Mouse (Mus musculus): Measurements from ENCODE around the gene Map2k5. TPM values are rescaled to one million over a fixed set of nuclear protein-coding genes. Genes with fewer than 3 reads are reported as not detected.

The Map2k5 gene
- polyA plus RNA-seq, 1 experiment = 27.7 TPM

DNA sequence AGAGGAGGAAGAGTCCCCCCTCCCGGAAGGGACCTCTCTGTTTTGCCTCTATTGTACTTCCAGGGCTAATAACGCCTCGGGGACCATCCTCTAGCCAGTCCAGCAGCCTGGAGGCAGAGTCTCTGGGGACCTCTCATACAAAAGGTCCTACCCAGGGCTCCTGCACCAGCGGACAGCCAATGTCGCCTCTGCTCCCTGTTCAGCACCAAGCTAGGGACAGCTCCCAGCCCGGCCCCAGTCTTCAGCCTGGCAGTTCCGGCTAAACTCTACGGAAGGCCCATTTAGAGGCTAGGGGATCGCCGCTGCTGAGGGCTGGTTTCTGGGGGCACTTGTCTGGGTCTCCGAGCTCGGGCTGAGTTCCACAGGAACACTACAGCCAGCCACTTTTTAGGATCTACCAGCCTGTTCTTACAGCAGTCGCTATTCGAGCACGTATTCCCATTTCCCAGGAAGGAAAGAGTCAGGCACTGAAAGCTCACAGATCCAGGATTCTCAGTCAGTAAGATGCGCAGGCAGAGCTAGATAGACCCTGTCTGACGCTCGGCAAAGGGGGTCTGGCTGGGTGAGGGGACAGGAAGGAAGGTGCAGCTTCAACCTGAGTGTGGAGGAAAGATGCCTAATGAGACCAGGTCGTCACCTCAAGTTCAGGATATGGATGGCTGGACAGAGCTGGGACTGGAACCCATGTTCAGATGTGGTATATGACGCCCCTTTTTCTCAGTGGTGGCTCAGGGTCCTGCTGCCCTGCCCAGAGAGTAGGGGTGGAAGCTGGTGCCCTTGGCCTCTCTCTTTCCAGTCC is 226.4 kb downstream of the Map2k5 start:
- TF ChIP-seq CTCF (IDR thresholded peaks at IDR 0.05; ENCODE audit: extremely low read depth, insufficient read depth, insufficient read length, insufficient replicate concordance) (no peak), POLR2A (IDR thresholded peaks at IDR 0.05; ENCODE audit: low read depth, low read length) (no peak)
- Histone ChIP-seq H3K36me3 (ENCODE audit: control insufficient read depth, insufficient read depth, low read length) (no peaks in the 10 kb centered on the region), H3K4me3 (ENCODE audit: extremely low read depth, insufficient read depth, insufficient read length) (no peak overlapping the region), H3K4me1 (ENCODE audit: control insufficient read depth, insufficient read depth, insufficient read length) (peaks cover 2% of the 10 kb centered on the region; the same call in 1 of the 2 replicates), H3K27me3 (ENCODE audit: control insufficient read depth, insufficient read depth, low read length) (peaks cover 35% of the 10 kb centered on the region), H3K27ac (ENCODE audit: insufficient read depth, low read length) (no peak overlapping the region)
- DNase-seq (ENCODE audit: low read depth in 1 of 2, low spot score in 2 of 2) = peak in 1 of 2 experiments; percentile 16
- 6% methylated on average over 20 of the region's 20 CpGs for WGBS

DNA sequence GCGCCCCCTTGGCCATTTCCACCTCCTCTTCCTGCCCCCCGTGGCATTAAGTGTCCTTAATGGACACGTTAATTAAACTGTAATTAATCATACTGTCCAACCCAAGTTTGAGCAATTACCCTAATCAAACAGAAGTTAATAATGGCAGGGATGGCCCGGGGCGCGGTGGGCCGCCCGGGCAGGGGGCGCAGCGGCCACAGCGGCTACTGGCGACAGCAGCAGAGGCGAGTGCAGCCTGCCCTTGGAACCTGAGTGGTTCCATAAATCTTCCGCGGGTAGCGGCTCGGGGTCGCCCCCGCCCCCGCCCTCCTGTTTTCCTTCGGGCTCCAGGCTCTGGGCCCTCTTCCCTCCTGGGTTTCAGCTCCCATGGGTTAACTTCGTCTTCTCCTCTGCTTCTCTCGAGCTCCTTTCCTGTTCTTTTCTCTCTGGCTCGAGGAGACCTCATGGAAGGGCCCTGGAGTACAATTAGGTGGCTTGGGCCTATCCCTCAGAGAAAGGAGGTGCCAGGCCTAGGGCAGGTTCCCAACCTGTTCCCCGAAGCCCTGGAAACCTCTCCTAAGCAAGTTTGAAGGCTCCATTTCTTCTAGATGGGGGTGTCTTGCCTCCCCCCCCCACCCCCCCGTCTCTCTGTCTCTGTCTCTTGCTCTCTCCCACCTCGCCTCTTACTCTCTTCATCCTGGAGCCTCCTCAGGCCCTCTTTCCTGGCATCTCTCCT is 227.5 kb downstream of the Map2k5 start:
- Histone ChIP-seq H3K4me3 (ENCODE audit: extremely low read depth, insufficient read depth, insufficient read length) (no peak overlapping the region), H3K4me1 (ENCODE audit: control insufficient read depth, insufficient read depth, insufficient read length) (peaks cover 2% of the 10 kb centered on the region; the same call in 1 of the 2 replicates), H3K36me3 (ENCODE audit: control insufficient read depth, insufficient read depth, low read length) (no peaks in the 10 kb centered on the region), H3K27me3 (ENCODE audit: control insufficient read depth, insufficient read depth, low read length) (peaks cover 42% of the 10 kb centered on the region), H3K27ac (ENCODE audit: insufficient read depth, low read length) (no peak overlapping the region)
- TF ChIP-seq POLR2A (IDR thresholded peaks at IDR 0.05; ENCODE audit: low read depth, low read length) (no peak), CTCF (IDR thresholded peaks at IDR 0.05; ENCODE audit: extremely low read depth, insufficient read depth, insufficient read length, insufficient replicate concordance) (no peak)
- DNase-seq (ENCODE audit: low read depth in 1 of 2, low spot score in 2 of 2) = no peak
- 10% methylated on average over 27 of the region's 27 CpGs for WGBS

DNA sequence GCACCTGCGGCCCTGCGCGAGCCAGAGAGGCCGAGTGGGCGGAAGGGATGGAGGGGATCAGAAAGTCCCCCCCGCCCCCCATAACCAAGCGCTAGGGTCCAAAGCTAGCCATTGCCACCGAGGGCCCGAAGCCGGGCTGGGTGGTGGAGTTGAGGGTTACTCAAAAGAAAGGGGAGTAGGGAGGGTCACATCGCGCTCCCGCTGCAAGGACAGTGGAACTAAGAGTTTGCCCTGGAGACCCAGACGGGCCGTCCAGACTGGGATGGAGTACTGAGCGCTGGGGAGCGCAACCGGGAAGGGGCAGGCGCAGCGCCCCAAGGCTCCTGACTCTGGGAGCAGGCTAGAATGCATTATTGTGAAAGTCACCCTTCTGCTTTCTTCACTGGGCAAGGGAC is 228.3 kb downstream of the Map2k5 start:
- TF ChIP-seq CTCF (IDR thresholded peaks at IDR 0.05; ENCODE audit: extremely low read depth, insufficient read depth, insufficient read length, insufficient replicate concordance) (no peak), POLR2A (IDR thresholded peaks at IDR 0.05; ENCODE audit: low read depth, low read length) (no peak)
- 6% methylated on average over 20 of the region's 20 CpGs for WGBS
- Histone ChIP-seq H3K36me3 (ENCODE audit: control insufficient read depth, insufficient read depth, low read length) (no peaks in the 10 kb centered on the region), H3K4me3 (ENCODE audit: extremely low read depth, insufficient read depth, insufficient read length) (no peak overlapping the region), H3K27me3 (ENCODE audit: control insufficient read depth, insufficient read depth, low read length) (peaks cover 49% of the 10 kb centered on the region), H3K4me1 (ENCODE audit: control insufficient read depth, insufficient read depth, insufficient read length) (peaks cover 9% of the 10 kb centered on the region; the same call in 1 of the 2 replicates), H3K27ac (ENCODE audit: insufficient read depth, low read length) (no peak overlapping the region)
- no peak for DNase-seq (ENCODE audit: low read depth in 1 of 2, low spot score in 2 of 2)

DNA sequence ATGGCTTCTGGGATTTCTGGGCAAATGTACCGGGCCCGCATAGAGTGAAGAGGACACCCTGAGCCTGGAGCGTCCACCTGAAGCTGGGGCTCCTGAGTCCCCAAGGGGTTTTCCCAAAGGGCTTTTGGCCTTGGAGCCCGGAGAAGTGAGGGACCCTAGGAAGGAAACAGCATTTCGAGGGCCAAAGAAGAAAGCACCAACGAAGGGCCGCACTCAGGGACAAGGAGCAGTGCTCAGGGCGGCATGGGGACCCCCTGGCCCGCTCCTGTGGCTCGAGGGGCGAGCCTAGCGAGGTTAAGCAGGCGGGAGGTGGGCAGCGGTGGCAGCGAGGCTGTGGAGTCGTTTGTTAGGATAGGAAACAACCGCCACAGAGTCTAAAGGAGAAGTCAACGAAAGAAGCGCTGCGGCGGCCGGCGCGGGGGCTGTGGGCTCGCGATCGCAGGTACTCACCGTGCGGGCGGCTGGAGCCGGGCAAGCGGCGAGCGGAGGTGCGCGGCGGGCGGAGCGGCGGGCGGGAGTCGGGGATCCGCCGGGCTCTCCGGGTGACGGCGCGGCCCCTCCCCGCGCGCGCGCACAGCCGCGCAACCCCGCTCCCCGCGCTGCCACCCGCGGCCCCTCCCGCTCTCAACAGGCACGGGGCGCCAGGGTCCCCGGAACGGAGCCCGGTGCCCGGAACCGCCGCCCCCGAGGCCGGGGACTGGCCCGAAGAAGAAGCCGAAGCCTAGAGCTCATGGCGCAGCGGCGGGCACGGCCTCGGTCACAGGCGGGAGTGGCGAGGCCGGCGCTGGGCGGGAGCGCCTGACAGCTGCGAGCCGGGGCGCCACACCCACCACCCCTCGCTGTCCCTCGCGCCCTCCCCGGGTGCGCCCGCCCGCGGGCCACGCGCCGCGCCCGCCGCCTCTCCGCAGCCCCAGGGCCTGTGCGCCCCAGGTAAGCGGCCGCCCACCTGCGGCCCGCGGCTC is 229.0 kb downstream of the Map2k5 start, which contains the start of gene Skor1:
TSS of gene Skor1 (minus strand) at position 552 of the 962 bp plus-strand sequence.
- Histone ChIP-seq H3K4me1 (ENCODE audit: control insufficient read depth, insufficient read depth, insufficient read length) (peaks cover 14% of the 10 kb centered on the region; the same call in 1 of the 2 replicates), H3K4me3 (ENCODE audit: extremely low read depth, insufficient read depth, insufficient read length) (no peak within 1 kb of the TSS), H3K27me3 (ENCODE audit: control insufficient read depth, insufficient read depth, low read length) (peaks cover 56% of the 10 kb centered on the region), H3K27ac (ENCODE audit: insufficient read depth, low read length) (no peak within 1 kb of the TSS), H3K36me3 (ENCODE audit: control insufficient read depth, insufficient read depth, low read length) (no peaks in the 10 kb centered on the region)
- no peak for DNase-seq (ENCODE audit: low read depth in 1 of 2, low spot score in 2 of 2)
- TF ChIP-seq CTCF (IDR thresholded peaks at IDR 0.05; ENCODE audit: extremely low read depth, insufficient read depth, insufficient read length, insufficient replicate concordance) (no peak), POLR2A (IDR thresholded peaks at IDR 0.05; ENCODE audit: low read depth, low read length) (no peak)
- WGBS = 3% methylated on average over 87 of the region's 108 CpGs

DNA sequence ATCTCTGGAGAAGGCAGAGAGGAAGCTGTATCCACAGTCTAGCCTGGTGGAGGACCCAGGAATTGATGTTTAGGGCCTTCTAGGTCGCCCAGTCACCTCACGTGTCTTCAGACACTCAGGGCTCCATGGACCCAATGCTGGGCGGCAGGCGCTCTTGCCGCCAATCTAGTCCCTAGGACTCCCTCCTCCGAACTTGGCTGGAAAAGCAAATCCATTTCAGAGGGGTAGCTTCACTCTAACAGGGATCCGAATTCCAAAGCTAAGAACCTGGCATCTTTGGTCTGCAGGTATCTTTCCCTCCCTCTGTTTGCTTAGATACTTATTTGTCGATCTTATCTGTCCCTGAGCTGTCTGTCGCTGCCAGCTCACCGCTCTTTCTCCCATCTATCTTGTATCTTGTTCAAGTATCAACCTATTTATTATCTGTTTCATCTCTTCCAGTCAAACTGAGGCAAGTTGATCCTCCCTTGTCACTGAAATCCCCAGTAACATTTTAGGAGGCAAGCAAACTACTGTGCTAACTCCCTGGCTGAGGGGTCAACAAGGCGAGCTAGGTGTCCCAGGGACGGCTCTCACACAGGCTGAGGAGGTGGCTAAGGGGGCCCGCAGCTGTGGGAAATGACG is 229.8 kb downstream of the Map2k5 start:
- H3K36me3 ChIP-seq (ENCODE audit: control insufficient read depth, insufficient read depth, low read length) = no peaks in the 10 kb centered on the region
- 10% methylated on average over 14 of the region's 14 CpGs for WGBS
- H3K27me3 ChIP-seq (ENCODE audit: control insufficient read depth, insufficient read depth, low read length) = peaks cover 62% of the 10 kb centered on the region
- DNase-seq (ENCODE audit: low read depth in 1 of 2, low spot score in 2 of 2) = no peak
- H3K4me1 ChIP-seq (ENCODE audit: control insufficient read depth, insufficient read depth, insufficient read length) = peaks cover 16% of the 10 kb centered on the region
- H3K4me3 ChIP-seq (ENCODE audit: extremely low read depth, insufficient read depth, insufficient read length) = no peak overlapping the region
- TF ChIP-seq CTCF (IDR thresholded peaks at IDR 0.05; ENCODE audit: extremely low read depth, insufficient read depth, insufficient read length, insufficient replicate concordance) = no peak
- TF ChIP-seq POLR2A (IDR thresholded peaks at IDR 0.05; ENCODE audit: low read depth, low read length) = no peak
- no peak overlapping the region for H3K27ac ChIP-seq (ENCODE audit: insufficient read depth, low read length)

DNA sequence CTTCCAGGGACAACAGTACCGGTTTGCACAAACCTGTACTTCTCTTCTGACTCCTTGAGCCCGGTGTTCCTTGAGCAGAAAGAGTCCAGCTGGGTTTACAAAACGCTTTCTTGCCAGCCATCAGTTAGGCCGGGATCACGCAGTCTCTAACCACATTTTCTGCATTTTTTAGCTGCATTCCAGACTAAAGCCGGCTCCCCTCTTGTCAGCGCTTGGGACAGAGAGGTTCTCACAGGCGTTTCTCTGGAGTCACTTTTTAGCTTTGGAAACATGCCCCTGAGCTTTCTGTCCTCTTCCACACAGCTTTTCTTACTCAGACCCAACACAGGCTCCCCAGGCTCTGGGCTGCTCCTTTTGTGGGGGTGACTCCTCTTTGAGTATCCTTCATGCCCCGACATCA is 230.4 kb downstream of the Map2k5 start:
- H3K27ac ChIP-seq (ENCODE audit: insufficient read depth, low read length) = no peak overlapping the region

More for the DNA sequence above, 230.4 kb downstream of the Map2k5 start:
- H3K4me1 ChIP-seq (ENCODE audit: control insufficient read depth, insufficient read depth, insufficient read length) = peaks cover 16% of the 10 kb centered on the region
- no peaks in the 10 kb centered on the region for H3K36me3 ChIP-seq (ENCODE audit: control insufficient read depth, insufficient read depth, low read length)
- H3K4me3 ChIP-seq (ENCODE audit: extremely low read depth, insufficient read depth, insufficient read length) = no peak overlapping the region
- H3K27me3 ChIP-seq (ENCODE audit: control insufficient read depth, insufficient read depth, low read length) = peaks cover 62% of the 10 kb centered on the region
- no peak for TF ChIP-seq CTCF (IDR thresholded peaks at IDR 0.05; ENCODE audit: extremely low read depth, insufficient read depth, insufficient read length, insufficient replicate concordance)
- TF ChIP-seq POLR2A (IDR thresholded peaks at IDR 0.05; ENCODE audit: low read depth, low read length) = no peak
- WGBS = 3% methylated on average over 9 of the region's 9 CpGs
- no peak for DNase-seq (ENCODE audit: low read depth in 1 of 2, low spot score in 2 of 2)
